Mouse (Mus musculus): Measurements from ENCODE around the gene Olfr90. TPM values are rescaled to one million over a fixed set of nuclear protein-coding genes. Genes with fewer than 3 reads are reported as not detected.
"Not testable (repeated sequence)": the region's sequence is repeated elsewhere in the genome, so short reads cannot be mapped to it uniquely, and the experiment has no call there.

Gene Olfr90
- polyA plus RNA-seq (2014; fragmentation: Nextera tagmentation; extraction: Ambion mirVana): 0.12 TPM in 1 of 2 replicates, not detected in the other

DNA sequence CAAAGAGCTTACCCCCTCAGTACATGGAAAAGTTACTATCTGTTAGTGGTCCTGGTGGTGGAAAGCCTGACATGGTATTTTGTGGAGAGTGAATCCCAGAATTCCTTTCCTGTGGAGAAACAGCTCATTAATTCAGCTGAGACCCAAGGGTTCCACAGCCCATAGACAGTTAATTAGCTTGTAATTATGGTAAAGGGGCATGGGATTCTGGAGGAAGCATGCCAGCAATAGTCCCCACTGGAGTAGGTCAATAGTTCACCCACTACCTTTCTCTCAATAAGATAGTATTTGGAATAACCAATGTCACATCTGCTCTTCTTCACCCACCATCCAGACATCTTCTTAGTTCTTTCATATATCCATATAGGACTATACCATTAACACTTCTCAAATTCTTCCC is at the start of gene Olfr90:
Gene Olfr90, minus strand, starts transcription at position 101 of the 400 bp plus-strand sequence.
- no peaks in the 10 kb centered on the region for H3K9me3 ChIP-seq (ENCODE audit: control insufficient read depth, low read length)
- H3K27me3 ChIP-seq (replicated peaks; ENCODE audit: control insufficient read depth, insufficient read depth, low read length): no peaks in the 10 kb centered on the region
- no peak within 1 kb of the TSS for H3K9ac ChIP-seq (ENCODE audit: low read depth, low read length)
- no peak for ATAC-seq (ENCODE audit: low read depth)
- no peak within 1 kb of the TSS for H3K4me3 ChIP-seq (ENCODE audit: low read depth, low read length)
- DNase-seq (ENCODE audit: low spot score): no peak
- no peaks in the 10 kb centered on the region for H3K4me1 ChIP-seq (ENCODE audit: control insufficient read depth, insufficient read depth, low read length)
- no peak within 1 kb of the TSS for H3K4me2 ChIP-seq (ENCODE audit: low read depth, low read length)
- H3K27ac ChIP-seq (replicated peaks; ENCODE audit: low read depth, low read length): no peak within 1 kb of the TSS
- no peaks in the 10 kb centered on the region for H3K36me3 ChIP-seq (ENCODE audit: control insufficient read depth, insufficient read depth, low read length)

DNA sequence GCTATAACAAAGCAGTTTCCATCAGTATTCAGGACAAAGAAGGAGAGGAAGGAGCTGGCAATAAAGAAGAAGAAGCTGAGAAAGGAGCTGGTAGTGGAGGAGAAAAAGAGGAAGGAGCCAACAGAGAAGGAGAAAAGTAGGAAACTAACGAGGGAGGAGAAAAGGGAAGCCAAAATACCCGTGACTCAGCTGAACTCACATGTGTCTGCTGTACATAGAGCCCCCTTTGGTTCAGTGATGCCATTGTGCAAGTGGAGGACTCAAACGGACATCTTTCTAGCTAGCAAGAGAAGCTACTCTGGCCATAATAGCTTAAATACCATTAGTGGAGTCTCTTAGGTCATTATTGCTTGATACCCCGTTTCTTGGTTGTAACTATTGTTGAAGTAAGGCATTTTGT is 43.1 kb upstream of the Olfr90 start:
- H3K4me3 ChIP-seq (ENCODE audit: low read depth, low read length); H3K27ac ChIP-seq (replicated peaks; ENCODE audit: low read depth, low read length); DNase-seq (ENCODE audit: low spot score); H3K4me1 ChIP-seq (ENCODE audit: control insufficient read depth, insufficient read depth, low read length); H3K9ac ChIP-seq (ENCODE audit: low read depth, low read length); ATAC-seq (ENCODE audit: low read depth); H3K27me3 ChIP-seq (replicated peaks; ENCODE audit: control insufficient read depth, insufficient read depth, low read length); H3K36me3 ChIP-seq (ENCODE audit: control insufficient read depth, insufficient read depth, low read length); H3K9me3 ChIP-seq (ENCODE audit: control insufficient read depth, low read length); H3K4me2 ChIP-seq (ENCODE audit: low read depth, low read length): not testable (repeated sequence)
- WGBS: 81% methylated on average over 4 of the region's 4 CpGs

DNA sequence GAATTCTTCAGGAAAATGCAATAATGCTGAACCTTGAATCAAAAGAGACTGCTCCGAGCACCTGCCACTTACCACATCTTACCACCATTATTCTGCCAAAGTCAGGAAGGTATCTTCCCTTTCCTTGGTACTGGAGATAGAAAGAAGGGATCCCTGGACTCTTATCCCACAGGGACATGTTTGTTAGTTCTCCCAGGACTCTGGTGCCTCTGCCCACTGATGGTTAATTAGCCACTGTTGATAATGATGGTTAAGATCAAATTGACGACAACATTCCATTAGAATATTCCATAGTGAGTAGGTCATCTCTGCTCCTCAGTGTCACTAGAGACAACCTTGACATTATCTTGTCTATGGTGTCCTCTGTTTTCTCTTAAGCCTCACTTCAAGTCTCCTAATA is 31.7 kb upstream of the Olfr90 start, which contains the start of gene Olfr92:
Gene Olfr92, minus strand, starts transcription at position 101 of the 400 bp plus-strand sequence.
- 88% methylated on average over 2 of the region's 2 CpGs for WGBS
- Histone ChIP-seq H3K4me2 (ENCODE audit: low read depth, low read length) (no peak within 1 kb of the TSS), H3K36me3 (ENCODE audit: control insufficient read depth, insufficient read depth, low read length) (no peaks in the 10 kb centered on the region), H3K27ac (replicated peaks; ENCODE audit: low read depth, low read length) (no peak within 1 kb of the TSS), H3K9me3 (ENCODE audit: control insufficient read depth, low read length) (no peaks in the 10 kb centered on the region), H3K9ac (ENCODE audit: low read depth, low read length) (no peak within 1 kb of the TSS), H3K4me3 (ENCODE audit: low read depth, low read length) (no peak within 1 kb of the TSS), H3K4me1 (ENCODE audit: control insufficient read depth, insufficient read depth, low read length) (no peaks in the 10 kb centered on the region), H3K27me3 (replicated peaks; ENCODE audit: control insufficient read depth, insufficient read depth, low read length) (no peaks in the 10 kb centered on the region)
- DNase-seq (ENCODE audit: low spot score): no peak
- no peak for ATAC-seq (ENCODE audit: low read depth)

DNA sequence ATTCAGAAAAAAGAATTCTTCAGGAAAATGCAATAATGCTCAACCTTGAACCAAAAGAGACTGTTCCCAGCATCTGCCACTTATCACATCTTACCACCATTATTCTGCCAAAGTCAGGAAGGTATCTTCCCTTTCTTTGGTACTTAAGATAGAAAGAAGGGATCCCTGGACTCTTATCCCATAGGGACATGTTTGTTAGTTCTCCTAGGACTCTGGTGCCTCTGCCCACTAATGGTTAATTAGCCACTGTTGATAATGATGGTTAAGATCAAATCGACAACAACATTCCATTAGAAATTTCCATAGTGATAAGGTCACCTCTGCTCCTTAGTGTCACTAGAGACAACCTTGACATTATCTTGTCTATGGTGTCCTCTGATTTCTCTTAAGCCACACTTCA is 9.9 kb upstream of the Olfr90 start, which contains the start of gene Olfr91:
Gene Olfr91, minus strand, starts transcription at position 101 of the 400 bp plus-strand sequence.
- H3K4me3 ChIP-seq (ENCODE audit: low read depth, low read length): no peak within 1 kb of the TSS
- no peak within 1 kb of the TSS for H3K9ac ChIP-seq (ENCODE audit: low read depth, low read length)
- H3K36me3 ChIP-seq (ENCODE audit: control insufficient read depth, insufficient read depth, low read length): no peaks in the 10 kb centered on the region
- H3K27ac ChIP-seq (replicated peaks; ENCODE audit: low read depth, low read length): no peak within 1 kb of the TSS
- DNase-seq (ENCODE audit: low spot score) (no peak), ATAC-seq (ENCODE audit: low read depth) (no peak)
- WGBS: 78% methylated on average over 1 of the region's 1 CpGs
- H3K27me3 ChIP-seq (replicated peaks; ENCODE audit: control insufficient read depth, insufficient read depth, low read length): no peaks in the 10 kb centered on the region
- H3K9me3 ChIP-seq (ENCODE audit: control insufficient read depth, low read length): no peaks in the 10 kb centered on the region
- H3K4me2 ChIP-seq (ENCODE audit: low read depth, low read length): no peak within 1 kb of the TSS
- H3K4me1 ChIP-seq (ENCODE audit: control insufficient read depth, insufficient read depth, low read length): no peaks in the 10 kb centered on the region

DNA sequence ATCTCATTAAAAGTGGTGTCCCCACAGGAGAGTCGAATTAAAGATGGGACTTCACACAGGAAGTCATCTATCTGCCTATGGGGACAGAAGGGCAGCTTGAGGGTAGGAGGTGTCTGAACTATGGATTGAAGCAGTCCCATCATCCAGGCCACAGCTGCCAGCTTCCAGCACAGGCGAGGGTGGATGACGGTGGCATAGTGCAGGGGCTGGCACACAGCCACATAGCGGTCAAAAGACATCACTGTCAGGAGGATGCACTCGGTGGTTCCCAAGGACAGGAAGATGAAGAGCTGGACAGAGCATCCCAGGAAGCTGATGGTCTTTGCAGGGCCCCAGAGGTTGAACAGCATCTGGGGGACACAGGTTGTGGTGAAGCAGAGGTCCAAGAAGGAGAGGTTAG is 5.0 kb upstream of the Olfr90 start:
- Histone ChIP-seq H3K4me3 (ENCODE audit: low read depth, low read length) (no peak overlapping the region), H3K9me3 (ENCODE audit: control insufficient read depth, low read length) (no peaks in the 10 kb centered on the region), H3K36me3 (ENCODE audit: control insufficient read depth, insufficient read depth, low read length) (no peaks in the 10 kb centered on the region), H3K4me1 (ENCODE audit: control insufficient read depth, insufficient read depth, low read length) (no peaks in the 10 kb centered on the region), H3K27me3 (replicated peaks; ENCODE audit: control insufficient read depth, insufficient read depth, low read length) (no peaks in the 10 kb centered on the region), H3K9ac (ENCODE audit: low read depth, low read length) (no peak overlapping the region), H3K27ac (replicated peaks; ENCODE audit: low read depth, low read length) (no peak overlapping the region), H3K4me2 (ENCODE audit: low read depth, low read length) (no peak overlapping the region)
- 87% methylated on average over 5 of the region's 5 CpGs for WGBS
- ATAC-seq (ENCODE audit: low read depth) (no peak), DNase-seq (ENCODE audit: low spot score) (no peak)

DNA sequence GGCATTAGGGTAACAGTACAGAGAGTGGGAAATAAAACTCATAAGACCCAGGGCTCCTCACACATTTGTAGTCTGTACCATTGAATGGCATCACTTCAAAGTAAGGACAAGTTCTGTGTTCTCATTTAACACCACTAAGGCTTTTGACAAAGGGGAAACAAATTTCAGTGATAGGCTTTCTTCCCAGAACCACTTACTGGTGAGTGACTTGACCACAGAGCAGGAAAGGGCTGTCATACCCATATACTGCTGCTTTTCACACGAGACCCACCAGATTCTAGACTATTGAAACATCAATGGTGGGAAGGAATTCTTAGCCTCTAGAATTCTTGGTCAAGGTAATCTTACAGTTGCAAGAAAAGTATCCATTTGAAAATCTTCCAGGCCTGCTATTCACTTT is 3.9 kb upstream of the Olfr90 start:
- ATAC-seq (ENCODE audit: low read depth) (no peak), DNase-seq (ENCODE audit: low spot score) (no peak)
- H3K27ac ChIP-seq (replicated peaks; ENCODE audit: low read depth, low read length): no peak overlapping the region
- H3K4me2 ChIP-seq (ENCODE audit: low read depth, low read length): no peak overlapping the region
- no peaks in the 10 kb centered on the region for H3K36me3 ChIP-seq (ENCODE audit: control insufficient read depth, insufficient read depth, low read length)
- no peak overlapping the region for H3K9ac ChIP-seq (ENCODE audit: low read depth, low read length)
- H3K9me3 ChIP-seq (ENCODE audit: control insufficient read depth, low read length): no peaks in the 10 kb centered on the region
- no peak overlapping the region for H3K4me3 ChIP-seq (ENCODE audit: low read depth, low read length)
- no peaks in the 10 kb centered on the region for H3K27me3 ChIP-seq (replicated peaks; ENCODE audit: control insufficient read depth, insufficient read depth, low read length)
- WGBS: 86% methylated on average over 1 of the region's 1 CpGs
- no peaks in the 10 kb centered on the region for H3K4me1 ChIP-seq (ENCODE audit: control insufficient read depth, insufficient read depth, low read length)

DNA sequence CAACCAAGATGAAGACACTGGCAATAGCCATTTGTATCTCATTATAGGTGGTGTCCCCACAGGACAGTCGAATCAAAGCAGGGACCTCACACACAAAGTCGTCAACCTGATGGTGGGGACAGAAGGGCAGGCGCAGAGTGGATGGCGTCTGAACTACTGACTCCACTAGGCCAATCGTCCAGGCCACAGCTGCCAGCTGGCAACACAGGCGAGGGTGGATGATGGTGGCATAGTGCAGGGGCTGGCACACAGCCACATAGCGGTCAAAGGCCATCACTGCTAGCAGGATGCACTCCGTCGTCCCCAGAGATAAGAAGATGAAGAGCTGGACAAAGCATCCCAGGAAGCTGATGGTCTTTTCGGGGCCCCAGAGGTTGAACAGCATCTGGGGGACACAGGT is 2.8 kb downstream of the Olfr90 start:
- no peak for DNase-seq (ENCODE audit: low spot score)
- Histone ChIP-seq H3K27me3 (replicated peaks; ENCODE audit: control insufficient read depth, insufficient read depth, low read length) (no peaks in the 10 kb centered on the region), H3K4me3 (ENCODE audit: low read depth, low read length) (no peak overlapping the region), H3K4me2 (ENCODE audit: low read depth, low read length) (no peak overlapping the region), H3K36me3 (ENCODE audit: control insufficient read depth, insufficient read depth, low read length) (no peaks in the 10 kb centered on the region), H3K27ac (replicated peaks; ENCODE audit: low read depth, low read length) (no peak overlapping the region), H3K9me3 (ENCODE audit: control insufficient read depth, low read length) (no peaks in the 10 kb centered on the region), H3K4me1 (ENCODE audit: control insufficient read depth, insufficient read depth, low read length) (no peaks in the 10 kb centered on the region), H3K9ac (ENCODE audit: low read depth, low read length) (no peak overlapping the region)
- no peak for ATAC-seq (ENCODE audit: low read depth)
- 77% methylated on average over 10 of the region's 10 CpGs for WGBS

DNA sequence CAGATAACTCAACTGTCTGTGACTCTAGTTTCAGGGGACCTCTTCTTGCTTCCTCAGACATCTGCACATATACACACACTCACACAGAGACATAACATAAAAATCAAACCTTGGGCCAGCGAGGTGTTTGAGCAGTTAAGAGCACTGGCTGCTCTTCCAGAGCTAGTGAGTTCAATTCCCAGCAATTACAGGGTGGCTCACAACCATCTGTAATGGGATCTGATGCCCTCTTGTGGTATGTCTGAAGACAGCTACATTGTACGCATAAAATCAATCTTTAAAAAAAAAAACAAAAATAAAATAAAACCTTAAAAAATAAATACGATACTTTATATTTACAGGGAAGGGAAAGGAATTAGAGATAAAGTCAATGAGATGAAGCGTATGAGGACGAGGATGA is 3.7 kb downstream of the Olfr90 start:
- Histone ChIP-seq H3K36me3 (ENCODE audit: control insufficient read depth, insufficient read depth, low read length) (no peaks in the 10 kb centered on the region), H3K4me2 (ENCODE audit: low read depth, low read length) (no peak overlapping the region), H3K27me3 (replicated peaks; ENCODE audit: control insufficient read depth, insufficient read depth, low read length) (no peaks in the 10 kb centered on the region), H3K9ac (ENCODE audit: low read depth, low read length) (no peak overlapping the region), H3K4me1 (ENCODE audit: control insufficient read depth, insufficient read depth, low read length) (no peaks in the 10 kb centered on the region), H3K4me3 (ENCODE audit: low read depth, low read length) (no peak overlapping the region), H3K27ac (replicated peaks; ENCODE audit: low read depth, low read length) (no peak overlapping the region), H3K9me3 (ENCODE audit: control insufficient read depth, low read length) (no peaks in the 10 kb centered on the region)
- ATAC-seq (ENCODE audit: low read depth) (no peak), DNase-seq (ENCODE audit: low spot score) (no peak)
- 66% methylated on average over 5 of the region's 5 CpGs for WGBS

DNA sequence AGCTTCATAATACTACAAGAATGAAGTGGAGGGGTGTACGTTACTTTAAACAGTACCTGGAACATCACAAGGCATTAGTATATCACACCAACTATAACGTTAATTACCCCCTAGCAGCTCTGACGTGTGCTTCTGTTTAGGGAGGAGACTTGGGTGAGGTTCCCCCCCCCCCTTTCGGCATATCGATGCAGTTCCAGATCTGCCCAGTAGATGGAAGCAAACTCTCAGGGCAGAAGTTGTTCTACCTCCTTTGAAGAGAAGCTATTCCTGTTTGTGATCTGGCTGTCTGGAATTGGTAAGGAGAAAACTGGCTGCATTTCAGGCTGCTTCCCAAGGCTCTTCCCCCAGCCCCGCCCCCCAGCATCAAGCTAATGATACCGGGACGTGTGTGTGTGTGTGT is 5.0 kb downstream of the Olfr90 start:
- H3K9ac ChIP-seq (ENCODE audit: low read depth, low read length): no peak overlapping the region
- H3K27me3 ChIP-seq (replicated peaks; ENCODE audit: control insufficient read depth, insufficient read depth, low read length): no peaks in the 10 kb centered on the region
- WGBS: 10% methylated on average over 7 of the region's 8 CpGs
- ATAC-seq (ENCODE audit: low read depth): peak; percentile 32; the same call in 1 of the 2 replicates
- no peak overlapping the region for H3K4me3 ChIP-seq (ENCODE audit: low read depth, low read length)
- H3K36me3 ChIP-seq (ENCODE audit: control insufficient read depth, insufficient read depth, low read length): no peaks in the 10 kb centered on the region
- H3K4me1 ChIP-seq (ENCODE audit: control insufficient read depth, insufficient read depth, low read length): 0 out of 2 replicates have a peak, but pooled peaks cover under 1% of the 10 kb centered on the region
- DNase-seq (ENCODE audit: low spot score): peak; percentile 88
- no peak overlapping the region for H3K27ac ChIP-seq (replicated peaks; ENCODE audit: low read depth, low read length)
- H3K9me3 ChIP-seq (ENCODE audit: control insufficient read depth, low read length): no peaks in the 10 kb centered on the region
- H3K4me2 ChIP-seq (ENCODE audit: low read depth, low read length): no peak overlapping the region

All from embryonic facial prominence, embryonic 14.5 days (tissue).